Mouse (Mus musculus) embryo, embryonic 9.5 days (tissue): ENCODE data around the gene Chmp6.
A peak's percentile ranks its signal among the peaks of the same experiment; 100 is the strongest.

Experiments
- DNase-seq: peaks from one replicate; pipeline ENCODE4 v3.0.0-alpha.2; 2017; ENCODE audit errors: extremely low spot score

Chmp6 gene

DNA sequence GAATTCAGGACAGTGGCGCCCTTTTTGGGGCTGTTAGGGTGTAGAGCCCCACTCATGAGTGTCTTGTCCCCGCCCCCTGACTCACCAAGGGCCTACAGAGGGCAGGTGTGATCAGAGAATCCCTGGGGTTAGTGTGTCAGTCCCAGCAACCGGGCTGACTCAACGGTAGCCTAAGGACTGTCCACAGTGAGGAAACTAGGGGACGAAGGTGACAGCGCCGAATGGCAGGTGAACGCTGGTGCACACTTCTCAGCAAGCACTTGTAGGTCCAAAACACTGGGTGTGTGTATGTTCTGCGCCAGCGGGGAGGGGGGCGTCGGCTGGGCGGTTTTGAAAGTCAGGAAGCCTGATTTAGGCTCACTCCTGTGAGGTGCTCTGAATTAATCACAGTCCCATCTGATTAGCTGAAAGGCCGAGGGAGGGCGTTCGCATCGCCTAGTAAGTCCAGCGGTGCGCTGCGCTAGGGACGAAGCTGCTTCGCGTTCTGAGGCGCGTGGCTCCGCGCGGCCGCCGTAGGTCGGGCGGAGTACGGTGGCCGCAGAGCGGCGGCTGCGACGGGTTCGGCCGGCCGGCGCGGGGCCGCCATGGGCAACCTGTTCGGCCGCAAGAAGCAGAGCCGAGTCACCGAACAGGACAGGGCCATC lies at the start of gene Chmp6:
Chmp6 (plus strand) TSS at position 151 of the 644 bp plus-strand sequence.
- DNase-seq, result peak; percentile 90

DNA sequence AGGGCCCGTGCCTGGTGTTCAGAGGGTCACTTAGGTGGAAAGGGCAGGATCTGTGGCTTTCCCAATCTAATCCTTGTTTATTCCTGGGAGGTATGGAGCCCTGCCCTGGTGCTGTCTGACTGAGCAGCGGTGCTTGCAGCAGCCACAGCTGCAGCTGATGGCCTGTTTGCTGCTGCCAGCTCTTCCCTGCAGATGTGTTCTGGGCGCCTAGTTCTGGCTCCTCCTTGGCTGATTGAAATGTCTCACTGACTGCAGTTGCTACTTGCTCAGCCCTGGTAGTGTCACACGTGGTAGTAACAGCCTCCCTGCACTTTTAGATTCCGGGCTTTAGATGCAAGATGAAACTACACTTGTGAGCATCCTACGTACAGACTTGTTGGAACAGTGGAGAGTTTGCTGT lies 46.4 kb upstream of the Chmp6 start:
- DNase-seq, result no peak

DNA sequence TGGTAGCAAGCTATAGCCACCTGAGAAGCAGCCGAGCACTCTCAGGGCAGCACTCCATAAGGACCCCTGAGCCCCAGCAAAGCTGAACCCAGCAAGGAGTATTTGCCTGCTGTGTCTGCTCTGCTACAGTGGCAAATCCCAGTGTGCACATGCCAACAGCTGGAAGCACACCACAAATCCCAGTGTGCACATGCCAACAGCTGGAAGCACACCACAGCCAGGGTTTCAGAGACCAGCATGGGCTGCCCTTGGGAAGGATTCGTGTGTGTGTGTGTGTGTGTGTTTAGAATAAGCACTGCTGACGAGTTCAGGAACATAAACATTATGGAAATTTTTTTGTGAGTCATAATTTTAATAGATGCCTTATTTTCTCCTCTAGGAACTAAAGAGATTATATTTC lies 45.1 kb upstream of the Chmp6 start:
- DNase-seq, result no peak

DNA sequence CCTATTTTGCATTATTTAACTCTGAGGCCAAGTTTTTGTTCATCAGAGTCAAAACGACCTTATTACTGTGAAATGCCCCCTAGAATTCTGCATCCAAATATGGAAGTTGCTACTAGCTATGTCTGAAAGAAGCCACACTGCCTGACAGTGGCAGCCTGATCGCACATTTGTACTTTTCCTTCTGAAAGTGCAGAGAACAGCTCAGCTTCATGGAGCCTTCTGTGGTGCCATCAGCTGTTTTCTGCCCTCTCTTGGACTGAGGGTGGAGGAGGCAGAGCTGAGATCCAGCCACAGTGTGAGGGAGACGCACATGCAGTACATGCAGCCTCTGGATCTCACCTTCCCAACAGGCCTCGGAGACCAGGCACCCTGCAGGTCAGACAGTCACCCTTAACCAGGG lies 44.7 kb upstream of the Chmp6 start:
- no peak for DNase-seq

DNA sequence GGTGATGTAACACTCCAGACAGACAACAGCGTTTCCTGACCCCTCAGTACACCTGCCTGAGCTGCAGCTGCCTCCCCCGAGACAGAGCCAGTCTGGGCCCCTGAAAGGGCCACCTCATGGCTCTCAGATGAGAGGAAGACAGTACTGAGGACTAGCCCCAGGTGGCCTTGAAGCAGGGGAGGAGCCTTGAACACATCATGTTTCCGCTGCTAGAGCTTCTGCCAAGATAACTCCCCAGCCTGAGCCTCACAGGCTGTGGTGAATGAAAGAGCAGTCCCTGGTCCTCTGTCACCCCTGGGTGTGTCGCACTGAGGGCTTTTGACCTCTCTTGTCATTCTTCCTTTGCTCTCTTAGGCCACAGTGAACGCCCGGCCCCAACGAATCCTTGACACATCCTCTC lies 42.1 kb upstream of the Chmp6 start:
- DNase-seq, result no peak

DNA sequence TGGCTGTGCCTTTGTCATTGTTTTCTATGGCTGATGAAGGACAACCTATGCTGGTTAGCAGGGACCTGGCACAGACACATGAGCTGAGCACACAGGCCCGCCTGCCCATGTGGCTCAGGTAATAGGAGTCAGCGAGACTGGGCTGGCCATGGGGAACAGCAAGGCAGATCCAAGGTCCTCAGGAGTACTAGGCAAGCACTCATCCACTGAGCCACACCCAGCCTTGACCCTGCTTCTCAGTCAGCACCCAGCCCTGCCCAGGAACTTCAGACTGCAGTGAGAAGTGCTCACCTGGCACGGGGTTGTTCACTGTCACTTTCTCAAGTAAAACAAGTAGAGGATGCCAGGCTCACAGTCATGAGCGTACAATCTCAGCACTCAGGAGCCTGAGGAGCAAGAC lies 39.6 kb upstream of the Chmp6 start:
- no peak for DNase-seq

DNA sequence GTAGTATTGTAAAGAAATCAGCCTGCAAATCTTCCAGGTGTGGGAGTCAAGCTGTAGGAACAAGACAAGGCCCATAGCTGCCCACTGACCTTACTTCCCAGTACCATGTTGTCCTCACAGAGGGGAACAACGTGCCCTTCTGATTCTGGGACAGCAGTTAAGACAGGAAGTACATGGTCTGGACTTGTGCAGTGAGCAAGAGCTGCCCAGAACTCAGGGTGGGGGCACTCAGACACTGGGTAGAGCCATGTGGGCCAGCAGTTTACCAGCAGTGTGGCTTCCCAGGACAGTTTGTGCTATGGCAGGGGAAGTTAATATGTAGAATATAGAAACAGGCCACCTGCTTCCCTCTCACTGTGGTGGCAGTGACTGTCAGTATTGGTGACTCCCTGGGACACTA lies 38.4 kb upstream of the Chmp6 start:
- DNase-seq, result no peak

DNA sequence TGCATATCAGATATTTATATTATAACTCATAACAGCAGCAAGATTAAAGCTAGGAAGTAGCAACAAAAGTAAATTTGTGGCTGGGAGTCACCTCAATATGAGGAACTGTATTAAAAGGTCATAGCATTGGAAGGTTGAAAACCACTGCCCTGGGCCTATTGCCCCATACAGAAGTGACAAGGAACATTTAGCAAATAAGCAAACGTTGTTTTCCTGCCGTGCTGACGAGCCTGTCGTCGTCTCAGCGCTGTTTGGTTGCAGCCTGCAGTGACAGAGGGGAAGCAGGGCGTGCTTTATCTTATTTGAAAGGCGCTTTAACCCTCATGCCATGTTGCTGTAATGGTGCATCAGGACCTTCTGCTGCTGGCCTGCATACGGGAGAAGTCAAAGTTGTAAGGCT lies 37.6 kb upstream of the Chmp6 start:
- DNase-seq, result no peak

DNA sequence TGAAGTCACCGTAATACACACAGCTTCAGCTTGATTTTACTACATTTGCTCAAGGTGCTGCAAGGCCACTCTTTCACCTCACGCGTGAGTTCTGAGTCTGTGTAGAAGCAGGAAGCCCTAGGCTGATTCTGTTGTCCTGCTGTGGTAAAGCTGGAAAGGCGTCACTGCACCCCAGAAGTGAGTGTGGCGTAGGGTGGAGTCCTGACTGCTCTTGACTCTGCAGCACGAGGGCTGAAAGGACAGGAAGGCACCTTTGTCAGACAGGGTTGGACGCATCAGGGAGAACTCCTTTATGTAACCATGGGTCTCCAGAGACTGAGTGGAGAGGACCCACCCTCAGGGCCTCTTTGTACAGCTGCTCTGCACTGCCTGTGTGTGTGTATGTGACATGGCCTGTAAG lies 36.1 kb upstream of the Chmp6 start:
- no peak for DNase-seq

DNA sequence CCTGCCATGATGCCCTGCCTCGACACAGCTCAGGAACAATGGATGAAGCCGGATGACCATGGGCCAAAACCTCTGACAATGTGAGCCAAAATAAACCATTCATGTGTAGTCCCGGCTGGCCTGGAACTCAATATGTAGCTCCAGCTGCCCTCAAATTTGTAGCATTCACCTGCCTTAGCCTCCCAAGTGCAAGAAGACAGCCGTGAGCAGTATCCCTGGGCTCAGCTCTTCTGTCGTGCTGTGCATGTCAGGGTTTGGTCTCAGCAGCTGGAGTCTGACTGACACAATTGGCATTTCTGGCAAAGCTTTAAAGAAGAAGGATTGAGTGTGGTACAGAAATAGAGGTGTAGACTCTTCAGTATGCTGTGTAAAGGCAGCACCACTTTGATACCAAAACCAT lies 33.7 kb upstream of the Chmp6 start:
- DNase-seq, result no peak

DNA sequence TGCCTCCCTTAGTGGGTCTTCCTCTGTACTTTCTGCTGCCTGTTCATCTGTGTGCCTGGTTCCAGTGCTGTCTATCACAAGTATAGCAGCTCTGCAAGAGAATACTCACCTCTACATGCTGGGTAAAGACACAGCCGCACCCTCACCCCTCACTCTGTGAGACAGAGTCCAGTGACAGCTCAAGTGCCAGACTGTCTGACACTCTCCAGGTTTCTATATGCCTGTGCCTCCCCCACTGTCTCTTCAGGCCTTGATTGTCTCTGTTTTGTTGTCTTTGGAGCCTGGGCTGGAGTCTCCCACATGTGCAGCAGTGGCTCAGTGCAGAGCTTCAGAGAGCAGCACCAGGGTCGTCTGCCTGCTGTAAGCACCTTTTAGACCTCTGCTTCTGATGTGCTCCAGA lies 29.6 kb upstream of the Chmp6 start:
- DNase-seq, result no peak

DNA sequence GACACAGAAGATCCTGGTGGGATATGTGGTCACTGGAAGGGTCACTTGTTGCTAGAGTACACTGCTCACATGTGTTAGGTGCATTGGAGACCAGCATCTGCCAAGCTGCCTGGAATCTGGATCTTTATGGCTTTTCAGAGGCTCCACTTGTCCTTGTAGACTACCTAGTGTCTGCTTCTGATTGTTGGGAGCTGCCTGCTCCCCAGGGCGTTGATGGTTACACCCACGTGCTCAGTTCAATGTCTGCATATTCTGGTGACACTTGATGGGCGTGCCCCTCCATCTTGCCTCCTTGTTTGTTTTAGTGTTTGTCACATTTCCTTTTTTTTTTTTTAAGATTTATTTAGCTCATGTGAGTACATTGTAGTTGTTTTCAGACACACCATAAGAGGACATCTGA lies 23.3 kb upstream of the Chmp6 start:
- DNase-seq, result no peak

DNA sequence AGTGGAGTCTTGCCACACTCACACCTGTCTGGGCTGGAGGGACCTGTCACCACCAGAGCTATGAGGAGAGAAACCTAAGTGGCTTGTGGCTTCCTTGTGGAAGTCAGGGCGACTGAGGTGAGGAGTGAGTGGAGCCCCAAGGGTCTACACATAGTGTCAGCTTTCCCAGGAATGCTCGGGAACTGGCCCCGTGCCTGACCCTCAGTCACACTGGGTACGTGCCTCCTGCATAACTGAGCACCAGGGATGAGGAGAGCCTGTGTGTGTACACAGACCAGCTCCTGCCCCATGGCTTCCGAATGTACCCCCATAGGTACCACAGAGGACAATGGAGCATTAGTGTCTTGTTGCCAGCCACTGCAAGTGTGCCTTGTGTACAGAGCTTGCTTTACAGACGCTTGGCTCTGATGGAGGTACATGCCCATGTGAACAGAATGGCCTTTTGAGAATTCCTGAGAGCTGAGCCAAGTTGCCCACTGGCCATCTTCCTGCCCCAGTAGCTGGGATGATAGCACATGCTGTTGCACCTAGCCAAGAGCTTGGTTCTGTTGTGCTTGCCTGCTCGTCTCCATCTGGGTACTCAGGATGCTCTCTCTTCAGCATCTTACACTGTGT lies 21.5 kb upstream of the Chmp6 start:
- DNase-seq, result no peak

DNA sequence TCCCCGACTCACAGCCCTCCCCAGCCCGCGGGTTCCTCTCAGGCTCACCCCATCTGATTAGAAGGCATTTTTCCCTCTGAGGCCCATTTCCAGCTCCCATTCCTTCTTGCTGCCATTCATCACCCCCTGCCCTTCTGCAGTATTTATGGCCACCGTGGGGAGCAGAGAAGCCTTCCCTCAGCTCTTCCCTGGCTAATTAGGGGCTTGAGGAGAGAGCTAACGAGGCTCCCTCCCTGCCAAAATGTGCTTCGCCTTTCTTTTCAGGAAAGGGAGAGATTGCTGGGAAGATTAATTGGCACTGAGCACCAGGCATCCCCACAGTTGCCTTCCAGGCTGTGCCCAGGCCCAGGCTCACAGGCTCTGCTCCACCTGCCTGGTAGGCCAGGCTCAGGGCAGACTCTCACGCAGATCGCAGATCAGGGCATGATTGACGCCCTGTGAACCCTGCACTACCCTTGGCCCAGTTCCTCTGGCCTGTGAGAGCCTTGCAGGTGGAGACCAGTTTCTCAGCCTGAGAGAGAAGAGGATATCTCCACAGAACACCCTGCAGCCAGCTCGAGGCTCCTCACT lies 19.5 kb upstream of the Chmp6 start:
- DNase-seq, result no peak

DNA sequence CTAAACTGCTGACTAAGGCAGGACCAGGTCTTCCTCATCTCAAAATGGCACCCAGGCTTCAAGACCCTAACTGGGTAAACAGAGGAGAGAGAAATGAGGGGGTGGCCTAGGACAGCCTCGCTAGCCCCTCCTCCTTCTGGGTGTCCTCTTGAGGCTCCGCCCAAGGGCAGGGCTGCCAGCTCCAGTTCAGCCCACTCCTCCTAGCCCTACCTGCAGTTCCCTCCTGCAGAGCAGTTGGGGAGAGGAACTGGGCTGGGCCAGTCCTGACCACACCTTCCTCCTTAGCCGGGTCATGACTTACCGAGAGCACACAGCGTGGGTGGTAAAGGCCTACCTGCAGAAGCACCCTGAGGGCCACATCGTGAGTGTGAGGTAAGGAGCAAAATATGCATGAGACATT lies 18.6 kb upstream of the Chmp6 start:
- DNase-seq, result no peak

DNA sequence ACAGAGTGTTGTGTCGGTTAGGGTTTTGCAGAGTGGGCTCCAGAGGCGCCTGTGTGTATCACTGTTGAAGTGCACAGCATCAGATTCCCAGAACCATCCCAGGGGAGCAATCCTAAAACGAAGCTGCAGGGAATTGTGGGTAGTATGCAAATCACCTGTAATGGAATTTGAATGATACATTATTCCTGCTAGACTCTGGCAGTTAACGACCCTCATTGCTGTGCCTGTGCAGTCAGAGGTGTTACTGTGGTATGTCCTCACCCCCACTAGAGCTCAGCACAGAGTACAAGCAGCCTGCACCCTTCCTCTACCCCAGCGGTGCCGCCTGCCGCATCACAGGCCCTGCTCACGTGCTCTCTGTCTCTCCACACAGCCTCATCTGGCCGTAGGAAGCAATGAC lies 16.2 kb upstream of the Chmp6 start:
- DNase-seq, result no peak

DNA sequence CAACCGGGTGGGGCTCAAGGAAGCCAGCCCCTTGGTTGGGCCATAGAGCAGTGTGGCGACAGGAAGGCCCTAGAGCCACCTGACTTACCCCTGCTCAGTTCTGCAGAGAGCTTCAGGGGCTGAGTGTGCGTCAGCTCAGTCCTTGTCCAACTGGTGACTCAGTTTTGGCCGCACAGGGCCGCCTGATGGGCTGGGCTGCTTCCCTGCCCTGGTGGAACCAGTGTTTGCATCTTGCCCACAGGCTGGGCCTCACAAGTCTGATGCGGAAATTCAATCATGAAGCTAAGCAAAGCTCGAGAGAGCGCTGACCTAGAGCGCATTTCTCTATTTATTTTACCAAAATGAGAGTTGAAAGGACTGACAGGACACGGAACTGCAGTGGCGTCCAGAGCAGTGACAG lies 14.3 kb upstream of the Chmp6 start:
- DNase-seq, result no peak

DNA sequence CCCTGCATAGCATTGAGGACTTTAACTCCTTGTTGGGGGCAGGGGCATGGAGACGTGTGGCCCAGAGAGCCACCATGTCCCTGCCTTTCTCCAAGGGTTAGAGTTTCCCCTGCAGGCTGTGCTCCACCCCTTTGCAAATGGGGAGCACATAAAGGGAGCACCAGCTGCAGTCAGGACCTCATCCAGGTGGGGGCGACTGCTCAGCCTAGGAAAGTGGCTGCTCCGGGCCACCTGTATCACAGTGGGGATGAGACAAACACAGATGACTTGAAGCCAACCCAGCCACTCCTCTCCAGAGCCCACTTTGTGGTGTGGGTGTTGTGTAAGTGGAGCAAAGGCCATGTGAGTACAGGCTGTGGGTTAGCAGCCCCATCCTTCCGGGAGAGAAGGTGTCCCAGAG lies 12.1 kb upstream of the Chmp6 start:
- DNase-seq, result no peak

DNA sequence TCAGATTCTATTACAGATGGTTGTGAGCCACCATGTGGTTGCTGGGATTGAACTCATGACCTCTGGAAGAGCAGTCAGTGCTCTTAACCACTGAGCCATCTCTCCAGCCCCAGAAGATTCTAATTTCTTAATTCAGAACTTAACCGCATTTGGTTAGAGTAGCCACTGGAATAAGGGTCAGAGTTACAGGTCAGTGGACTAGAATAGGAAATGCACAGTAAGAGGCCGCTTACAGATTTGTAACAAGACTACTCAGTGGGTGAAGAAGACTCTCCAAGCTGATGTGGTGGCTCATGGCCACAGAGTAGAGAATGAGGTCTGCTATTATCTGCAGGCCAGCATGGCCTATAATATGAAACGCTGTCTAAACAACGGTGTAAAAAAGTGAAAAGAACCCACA lies 10.3 kb upstream of the Chmp6 start:
- no peak for DNase-seq

DNA sequence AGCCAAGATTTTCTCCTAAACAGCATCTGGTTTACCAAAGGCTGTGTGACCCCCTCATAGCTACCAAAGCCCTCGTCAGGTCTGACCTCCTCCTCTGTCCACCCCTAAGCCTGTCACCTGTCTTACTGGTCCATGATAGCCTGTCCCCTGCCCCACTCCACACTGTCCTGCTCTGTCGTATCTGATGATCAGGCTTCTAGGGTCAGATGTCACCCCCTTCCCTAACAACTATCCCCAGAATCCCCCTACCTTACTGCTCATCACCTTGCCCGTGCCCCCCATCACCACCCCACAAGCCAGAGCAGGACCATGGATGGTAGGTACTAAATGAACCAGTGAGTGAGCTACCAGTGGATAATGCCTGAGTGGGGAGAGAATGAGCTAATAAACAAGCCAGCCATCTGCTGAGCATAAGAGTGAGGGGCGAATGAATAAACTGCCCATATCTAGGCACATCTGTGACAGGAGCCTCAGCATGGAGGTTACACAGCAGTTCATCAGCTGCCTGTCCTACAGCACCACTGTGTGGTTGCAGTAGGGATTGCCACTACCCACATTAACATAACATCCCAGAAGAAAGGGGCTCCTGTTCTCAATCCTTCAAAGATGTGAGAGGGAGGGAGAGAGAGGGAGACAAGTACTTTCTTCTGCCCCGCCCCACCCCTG lies 8.5 kb upstream of the Chmp6 start:
- DNase-seq, result peak; percentile 77

DNA sequence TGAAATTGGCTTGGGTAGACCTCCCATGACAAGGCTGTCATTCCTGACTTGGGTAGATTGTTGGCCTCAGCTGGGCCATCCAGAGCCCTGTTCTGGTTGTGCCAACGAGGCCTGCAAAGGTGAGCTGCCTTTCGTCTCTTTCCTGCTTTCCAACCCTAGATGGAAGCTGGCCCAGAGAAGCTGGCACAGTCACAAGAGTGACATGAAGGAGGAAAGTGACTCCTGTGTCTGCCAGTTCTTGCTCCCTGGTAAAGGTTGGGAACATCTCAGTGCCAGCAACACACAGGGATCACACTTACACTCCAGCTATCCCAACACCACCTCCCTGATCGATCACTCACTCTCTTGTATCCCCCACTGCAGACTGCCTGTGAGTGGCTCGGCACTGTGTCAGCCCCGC lies 7.4 kb upstream of the Chmp6 start:
- DNase-seq, result no peak

DNA sequence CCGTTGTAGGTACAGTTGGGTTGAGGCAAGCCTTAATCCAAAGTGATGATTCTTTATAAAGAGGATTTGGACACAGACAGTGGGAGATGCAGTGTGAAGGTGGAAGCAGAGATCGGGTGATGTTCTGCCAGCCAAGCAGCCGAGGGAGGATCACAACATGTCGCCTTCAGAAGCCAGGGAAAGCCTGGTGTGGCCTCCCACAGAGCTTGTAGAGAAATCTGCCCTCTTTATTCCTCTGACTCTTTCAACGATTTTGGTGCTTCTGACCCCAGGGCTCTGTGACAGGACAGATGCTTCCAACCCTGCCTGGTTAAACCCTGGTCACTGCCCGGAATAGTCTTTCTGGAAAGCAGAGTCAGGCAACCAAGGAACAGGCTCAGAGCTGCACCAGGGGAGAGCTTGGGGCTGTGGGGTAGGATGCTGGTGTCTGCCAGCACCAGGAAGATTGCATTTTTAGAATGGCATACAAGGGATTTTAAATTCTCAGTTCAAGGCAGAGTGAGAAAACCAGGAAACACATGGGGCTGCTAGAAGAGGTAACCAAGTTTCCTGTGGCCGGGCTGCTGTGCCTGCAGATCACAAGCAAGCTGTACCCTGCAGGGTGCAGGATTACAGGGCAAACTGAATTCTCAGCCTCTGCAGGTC lies 6.1 kb upstream of the Chmp6 start:
- DNase-seq, result no peak

DNA sequence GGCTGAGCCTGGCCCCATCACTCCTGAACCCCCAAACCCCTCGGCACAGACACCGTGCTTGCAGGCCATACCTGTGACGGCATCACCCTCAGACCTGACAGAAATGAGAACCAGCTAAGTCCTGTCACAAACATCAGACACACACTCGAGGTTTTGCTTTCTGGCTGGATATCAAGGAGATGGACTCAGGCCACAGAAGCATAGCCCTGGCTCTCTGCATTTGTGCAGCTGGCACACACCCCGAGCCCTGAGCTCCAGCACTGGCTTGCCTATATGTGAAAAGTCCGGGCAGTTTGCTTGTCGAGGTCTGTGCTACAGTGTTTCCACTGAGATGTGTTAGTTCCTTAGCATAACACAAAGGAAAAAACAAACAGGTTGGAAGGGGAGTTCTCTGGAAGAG lies 5.5 kb upstream of the Chmp6 start:
- DNase-seq, result no peak
